Mouse (Mus musculus) T-cell, adult 66 days (primary cell): ENCODE data around the gene Pold3. TPM values are rescaled to one million over a fixed set of nuclear protein-coding genes. Genes with fewer than 3 reads are reported as not detected.

Experiments used
- total RNA-seq, 2 experiments: library from RNA; stranded (reverse); gene quantifications; 3 replicates in 1 of 2; 4 replicates in 1 of 2; pipeline ENCODE4 v1.2.4; 2023

The Pold3 gene
- 10 to 100 TPM; 51.5 to 56.0 TPM for total RNA-seq

DNA sequence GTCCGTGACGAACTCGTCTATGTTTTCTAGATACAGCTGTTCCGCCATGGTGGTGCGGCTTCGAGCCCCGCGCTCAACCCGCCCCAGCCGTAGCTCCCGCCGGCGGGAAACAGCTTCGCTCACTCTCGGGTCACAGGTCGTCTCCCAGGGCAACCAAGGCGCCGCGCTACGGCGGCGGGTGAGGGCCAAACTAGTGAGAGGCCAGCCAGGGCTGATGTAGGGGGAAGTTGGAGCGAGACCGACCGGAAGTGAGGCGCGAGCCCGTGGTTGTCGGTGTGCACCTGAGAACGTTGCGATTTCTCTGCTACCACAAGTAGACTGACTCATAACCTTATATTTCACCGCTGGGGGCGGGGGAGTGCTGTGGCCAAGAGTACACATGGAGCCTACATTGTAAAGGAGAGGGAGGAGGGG, at the start of gene Pold3:
Gene Pold3, minus strand, starts transcription at position 190 of the 414 bp plus-strand sequence.

DNA sequence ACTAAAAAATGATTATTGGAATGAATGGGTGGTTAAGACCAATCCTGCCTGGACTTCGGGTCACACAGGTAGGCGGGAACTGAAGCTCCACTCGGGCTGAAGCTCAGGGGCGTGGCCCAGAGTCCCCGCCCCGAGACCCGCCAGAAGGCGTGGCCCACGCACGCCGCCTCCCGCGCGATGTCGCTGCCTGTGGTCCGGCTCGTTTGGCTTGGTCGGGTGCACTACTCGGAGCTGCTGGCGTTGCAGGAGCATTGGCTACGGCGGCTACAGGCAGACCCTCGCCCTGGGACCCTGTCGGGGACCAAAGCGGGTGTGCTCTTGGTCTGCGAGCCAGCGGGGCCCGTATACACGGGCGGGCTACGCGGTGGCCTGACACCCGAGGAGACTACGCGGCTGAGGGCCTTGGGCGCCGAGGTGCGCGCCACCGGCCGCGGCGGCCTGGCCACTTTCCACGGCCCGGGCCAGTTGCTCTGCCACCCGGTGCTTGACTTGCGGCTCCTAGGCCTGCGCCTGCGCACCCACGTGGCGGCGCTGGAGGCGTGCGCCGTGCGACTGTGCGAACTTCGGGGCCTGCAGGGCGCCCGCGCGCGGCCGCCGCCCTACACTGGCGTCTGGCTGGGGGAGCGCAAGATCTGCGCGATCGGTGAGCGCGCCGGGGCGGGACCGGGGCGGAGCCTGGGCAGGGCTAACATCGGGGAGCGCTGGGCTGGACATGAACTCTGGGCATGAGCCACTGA, 37.9 kb upstream of the Pold3 start, which contains the start of gene Lipt2:
Gene Lipt2, plus strand, starts transcription at position 173 of the 737 bp plus-strand sequence.

Other genes starting within 250 kb of the Pold3 start
- gene Rnf169, start 141.1 kb downstream of the Pold3 start, total RNA-seq: 10 to 100 TPM; 32.1 to 32.5 TPM
- not detected for gene Chrdl2, start 115.4 kb downstream of the Pold3 start, total RNA-seq
- gene Lipt2, start 37.7 kb upstream of the Pold3 start, total RNA-seq: 1 to 10 TPM; 2.4 to 3.6 TPM
- not detected for gene Kcne3, start 54.9 kb upstream of the Pold3 start, total RNA-seq
- gene Pgm2l1, start 105.8 kb upstream of the Pold3 start, total RNA-seq: 10 to 100 TPM; 28.4 to 35.0 TPM
- 1 to 10 TPM in 1 of 2 experiments, under 1 TPM in 1; 0.47 to 1.2 TPM for gene P4ha3, start 164.0 kb upstream of the Pold3 start, total RNA-seq